Mouse (Mus musculus): ENCODE results near the gene Fbxw9. TPM values are rescaled to one million over a fixed set of nuclear protein-coding genes. Genes with fewer than 3 reads are reported as not detected.
A peak's percentile ranks its signal among the peaks of the same experiment; 100 is the strongest.

Fbxw9 gene
- total and polyA plus RNA-seq, 3 experiments = 7.3 to 21.9 (median 11.7) TPM

- dilution Hi-C loops (cut with MboI; ENCODE audit: extremely low pct_ligation_motif_present, extremely low pct_unique_long_range_greater_than_20kb, low sequenced_read_pairs) = no loop called here
- H3K4me1 ChIP-seq (ENCODE audit: control insufficient read depth in 1 of 2, insufficient read depth in 2 of 2) = peaks cover 6 to 27% of the 10 kb centered on the region in 2 experiments
Observed at GRCm38 (mm10) chr8:85072364-85072929, 12.6 kb downstream of the Fbxw9 start.

GRCm38 (mm10) chr8:85073041-85073612 lies 13.3 kb downstream of the Fbxw9 start:
- in situ Hi-C loops (cut with MboI; ENCODE audit: low pct_ligation_motif_present, low pct_unique_long_range_greater_than_20kb, low sequenced_read_pairs) = loop anchor here (5.0 kb wide), 1 partner anchor 99 kb away; no protein-coding TSS in a partner anchor
- H3K27me3 ChIP-seq (replicated peaks) = no peaks in the 10 kb centered on the region
- TF ChIP-seq POLR2AphosphoS2 (IDR thresholded peaks at IDR 0.05; ENCODE audit: low read depth, low read length) (no peak), NELFE (IDR thresholded peaks at IDR 0.05; ENCODE audit: low read depth, low read length) (no peak), SMC3 (IDR thresholded peaks at IDR 0.05; ENCODE audit: low read depth, low read length) (no peak), CHD1 (IDR thresholded peaks at IDR 0.05; ENCODE audit: low read depth, low read length) (no peak), BHLHE40 (IDR thresholded peaks at IDR 0.05; ENCODE audit: low read depth, low read length) (no peak), ZNF384 (IDR thresholded peaks at IDR 0.05; ENCODE audit: low read depth, low read length) (no peak), MAFK (IDR thresholded peaks at IDR 0.05; ENCODE audit: insufficient replicate concordance, low read length) (no peak), SIN3A (IDR thresholded peaks at IDR 0.05; ENCODE audit: low read length) (no peak)
- no peaks in the 10 kb centered on the region for H3K9me3 ChIP-seq (replicated peaks; ENCODE audit: low read length)
- H3K27ac ChIP-seq (ENCODE audit: insufficient read depth, low read depth) = no peak overlapping the region
- peak overlapping the region; percentile 99; the same call in 1 of the 2 replicates for H3K9ac ChIP-seq (ENCODE audit: insufficient read depth, low read depth)
- DNase-seq (ENCODE audit: extremely low read depth) = no peak
- peaks cover 6 to 27% of the 10 kb centered on the region in 2 experiments for H3K4me1 ChIP-seq (ENCODE audit: control insufficient read depth in 1 of 2, insufficient read depth in 2 of 2)
- peaks cover 17% of the 10 kb centered on the region for H3K79me2 ChIP-seq (replicated peaks; ENCODE audit: control insufficient read depth, extremely low read depth, insufficient read depth, poor library complexity, severe bottlenecking)
- peaks cover 44 to 59% of the 10 kb centered on the region in 2 experiments for H3K36me3 ChIP-seq (replicated peaks in 1 of 2; ENCODE audit: control insufficient read depth in 1 of 2, insufficient read depth in 1 of 2, low read length in 1 of 2)
- dilution Hi-C loops (cut with MboI; ENCODE audit: extremely low pct_ligation_motif_present, extremely low pct_unique_long_range_greater_than_20kb, low sequenced_read_pairs) = no loop called here
- peak overlapping the region in 2 of 3 experiments; percentile 41 to 92 for H3K4me3 ChIP-seq (replicated peaks in 1 of 3; ENCODE audit: low read depth in 2 of 3, low read length in 2 of 3, poor library complexity in 1 of 3)
- H3K4me2 ChIP-seq (ENCODE audit: insufficient read depth, low read depth, poor library complexity, severe bottlenecking) = peak overlapping the region; percentile 76; the same call in 1 of the 2 replicates

More at GRCm38 (mm10) chr8:85072364-85072929, 12.6 kb downstream of the Fbxw9 start:
- H3K9ac ChIP-seq (ENCODE audit: insufficient read depth, low read depth) = peak overlapping the region; percentile 99
- H3K27ac ChIP-seq (ENCODE audit: insufficient read depth, low read depth) = no peak overlapping the region; the same call in 1 of the 2 replicates
- peak; percentile 74; the same call in 1 of the 2 replicates for TF ChIP-seq MAX (IDR thresholded peaks at IDR 0.05; ENCODE audit: low read length)
- TF ChIP-seq CHD1 (IDR thresholded peaks at IDR 0.05; ENCODE audit: low read depth, low read length) = 0 out of 2 replicates have a peak, but pooled peaks have one; percentile 52
- peak; percentile 92 for TF ChIP-seq MYC (IDR thresholded peaks at IDR 0.05; ENCODE audit: low read depth, low read length)
- TF ChIP-seq SMC3 (IDR thresholded peaks at IDR 0.05; ENCODE audit: low read depth, low read length) = no peak
- peaks cover 17% of the 10 kb centered on the region for H3K79me2 ChIP-seq (replicated peaks; ENCODE audit: control insufficient read depth, extremely low read depth, insufficient read depth, poor library complexity, severe bottlenecking)
- DNase-seq (ENCODE audit: extremely low read depth) = peak; percentile 47
- H3K27me3 ChIP-seq (replicated peaks) = no peaks in the 10 kb centered on the region
- H3K9me3 ChIP-seq (replicated peaks; ENCODE audit: low read length) = no peaks in the 10 kb centered on the region
- in situ Hi-C loops (cut with MboI; ENCODE audit: low pct_ligation_motif_present, low pct_unique_long_range_greater_than_20kb, low sequenced_read_pairs) = loop anchor here (5.0 kb wide), 1 partner anchor 100 kb away; no protein-coding TSS in a partner anchor
- peaks cover 44 to 60% of the 10 kb centered on the region in 2 experiments for H3K36me3 ChIP-seq (replicated peaks in 1 of 2; ENCODE audit: control insufficient read depth in 1 of 2, insufficient read depth in 1 of 2, low read length in 1 of 2)
- H3K4me2 ChIP-seq (ENCODE audit: insufficient read depth, low read depth, poor library complexity, severe bottlenecking) = peak overlapping the region; percentile 76
- peak overlapping the region; percentile 92 to 99 (median 98) for H3K4me3 ChIP-seq (replicated peaks in 1 of 3; ENCODE audit: low read depth in 2 of 3, low read length in 2 of 3, poor library complexity in 1 of 3)

- Histone ChIP-seq H3K36me3 (replicated peaks in 1 of 2; ENCODE audit: control insufficient read depth in 1 of 2, insufficient read depth in 1 of 2, low read length in 1 of 2) (peaks cover 47 to 60% of the 10 kb centered on the region in 2 experiments), H3K27me3 (replicated peaks) (no peaks in the 10 kb centered on the region), H3K9ac (ENCODE audit: insufficient read depth, low read depth) (no peak overlapping the region)
- TF ChIP-seq MYC (IDR thresholded peaks at IDR 0.05; ENCODE audit: low read depth, low read length) (no peak), ELF1 (IDR thresholded peaks at IDR 0.05; ENCODE audit: low read depth, low read length) (no peak), POLR2A (IDR thresholded peaks at IDR 0.05; ENCODE audit: low read depth, low read length) (no peak; the same call in 1 of the 2 replicates), ZC3H11A (IDR thresholded peaks at IDR 0.05; ENCODE audit: low read depth, low read length) (no peak), CHD2 (IDR thresholded peaks at IDR 0.05; ENCODE audit: low read length) (no peak), RCOR1 (conservative IDR thresholded peaks at IDR 0.05; ENCODE audit: low read depth, low read length) (no peak), SMC3 (IDR thresholded peaks at IDR 0.05; ENCODE audit: low read depth, low read length) (no peak), ZKSCAN1 (IDR thresholded peaks at IDR 0.05; ENCODE audit: borderline replicate concordance, low read depth, low read length) (no peak), ETS1 (conservative IDR thresholded peaks at IDR 0.05; ENCODE audit: low read depth, low read length) (no peak), POLR2AphosphoS2 (IDR thresholded peaks at IDR 0.05; ENCODE audit: low read depth, low read length) (no peak), JUN (IDR thresholded peaks at IDR 0.05; ENCODE audit: insufficient read depth, low read depth, low read length) (no peak), JUND (conservative IDR thresholded peaks at IDR 0.05; ENCODE audit: low read depth, low read length) (no peak), MXI1 (IDR thresholded peaks at IDR 0.05; ENCODE audit: low read depth, low read length) (no peak), RAD21 (IDR thresholded peaks at IDR 0.05; ENCODE audit: low read depth, low read length) (no peak), BHLHE40 (IDR thresholded peaks at IDR 0.05; ENCODE audit: low read depth, low read length) (no peak), CTCF (conservative IDR thresholded peaks at IDR 0.05 in 1 of 2, IDR thresholded peaks at IDR 0.05 in 1 of 2; ENCODE audit: low read depth in 2 of 2, low read length in 2 of 2) (no peak), MAFK (IDR thresholded peaks at IDR 0.05; ENCODE audit: insufficient replicate concordance, low read length) (no peak), NRF1 (IDR thresholded peaks at IDR 0.05; ENCODE audit: low read depth, low read length) (no peak)
Observed at GRCm38 (mm10) chr8:85074167-85074566, 14.3 kb downstream of the Fbxw9 start.

More at GRCm38 (mm10) chr8:85074167-85074566, 14.3 kb downstream of the Fbxw9 start:
- in situ Hi-C loops (cut with MboI; ENCODE audit: low pct_ligation_motif_present, low pct_unique_long_range_greater_than_20kb, low sequenced_read_pairs) = loop anchor here (5.0 kb wide), 1 partner anchor 98 kb away; no protein-coding TSS in a partner anchor
- Histone ChIP-seq H3K4me3 (replicated peaks in 1 of 3; ENCODE audit: low read depth in 2 of 3, low read length in 2 of 3, poor library complexity in 1 of 3) (no peak overlapping the region), H3K4me1 (ENCODE audit: control insufficient read depth in 1 of 2, insufficient read depth in 2 of 2) (peaks cover 6 to 27% of the 10 kb centered on the region in 2 experiments), H3K27ac (ENCODE audit: insufficient read depth, low read depth) (no peak overlapping the region), H3K79me2 (replicated peaks; ENCODE audit: control insufficient read depth, extremely low read depth, insufficient read depth, poor library complexity, severe bottlenecking) (peaks cover 17% of the 10 kb centered on the region), H3K9me3 (replicated peaks; ENCODE audit: low read length) (no peaks in the 10 kb centered on the region), H3K4me2 (ENCODE audit: insufficient read depth, low read depth, poor library complexity, severe bottlenecking) (no peak overlapping the region)
- no peak for DNase-seq (ENCODE audit: extremely low read depth)
- dilution Hi-C loops (cut with MboI; ENCODE audit: extremely low pct_ligation_motif_present, extremely low pct_unique_long_range_greater_than_20kb, low sequenced_read_pairs) = no loop called here

Measured in CH12.LX (cell line).